Mouse (Mus musculus): ENCODE measurements at regions not wholly inside any gene's neighbourhood (a gene's known extent, or its start where the extent isn't known, plus 50 kb on each side); places are given as distances from the start of the nearest gene placed in this dataset.

DNA sequence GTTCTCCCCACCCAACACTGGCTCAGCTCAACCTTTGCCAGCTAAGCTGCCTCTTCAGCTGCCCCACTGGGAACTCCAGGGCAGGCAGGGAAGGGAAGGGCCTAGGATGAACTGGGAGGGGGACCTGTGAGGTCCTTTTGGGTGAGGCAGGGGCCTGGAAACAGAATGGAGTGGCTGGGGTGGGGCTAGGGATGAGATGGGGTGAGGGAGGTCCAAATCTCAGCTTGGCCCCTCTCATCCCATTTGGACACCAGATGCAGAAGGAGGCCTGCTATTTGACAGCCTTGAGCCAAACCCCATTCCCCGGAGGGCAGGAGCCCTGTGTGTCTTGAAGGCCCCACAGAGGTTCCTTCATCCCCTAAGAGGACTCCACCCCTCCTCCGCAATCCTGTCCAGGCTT lies 166.7 kb upstream of the Kbtbd8 start:
- no peak for TF ChIP-seq POLR2A (IDR thresholded peaks at IDR 0.05; ENCODE audit: low read depth, low read length)
- TF ChIP-seq CTCF (IDR thresholded peaks at IDR 0.05; ENCODE audit: extremely low read depth, insufficient read length, insufficient replicate concordance, low read depth, low read length): no peak

All from small intestine, adult 2 months (tissue).